Mouse (Mus musculus): Measurements from ENCODE around the gene Gm6710. TPM values are rescaled to one million over a fixed set of nuclear protein-coding genes. Genes with fewer than 3 reads are reported as not detected.

Gene Gm6710
- not detected in 2 replicates for polyA plus RNA-seq (2012; ENCODE audit: low replicate concordance)

DNA sequence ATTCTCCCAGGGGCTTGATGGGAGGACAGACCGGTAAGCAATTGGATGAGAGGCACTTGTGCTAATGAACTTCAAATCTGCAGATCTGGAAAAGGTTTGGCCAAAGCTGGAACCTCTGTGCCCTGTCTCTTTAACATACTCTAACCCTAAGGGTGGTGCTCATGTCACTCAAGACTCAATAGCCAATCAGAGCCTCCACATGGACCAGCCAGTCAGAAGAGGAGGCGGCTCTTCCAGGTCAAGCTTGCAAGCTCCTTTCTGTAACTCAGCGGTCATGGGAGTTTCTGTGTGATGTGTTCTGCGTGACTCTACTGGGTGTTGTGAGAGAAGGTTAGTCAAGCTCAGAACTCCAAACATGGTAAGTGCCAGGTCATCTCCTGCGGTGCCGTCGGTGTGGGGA lies at the start of gene Gm6710:
Gene Gm6710, plus strand, starts transcription at position 196 of the 400 bp plus-strand sequence.

Other genes with a start within 250 kb of the Gm6710 start
- gene Gm11007, start 225.2 kb upstream of the Gm6710 start, polyA plus RNA-seq (2012; ENCODE audit: low replicate concordance), result not detected in 2 replicates
- gene Zfp969, start 165.6 kb upstream of the Gm6710 start, polyA plus RNA-seq (2012; ENCODE audit: low replicate concordance), result not detected in 2 replicates
- gene Gm2007, start 127.7 kb upstream of the Gm6710 start, polyA plus RNA-seq (2012; ENCODE audit: low replicate concordance), result not detected in 2 replicates
- gene Gm14288, start 68.1 kb upstream of the Gm6710 start, polyA plus RNA-seq (2012; ENCODE audit: low replicate concordance), result not detected in 2 replicates
- not detected in 2 replicates for gene Zfp966, start 61.9 kb downstream of the Gm6710 start, polyA plus RNA-seq (2012; ENCODE audit: low replicate concordance)
- not detected in 2 replicates for gene Gm2026, start 96.1 kb downstream of the Gm6710 start, polyA plus RNA-seq (2012; ENCODE audit: low replicate concordance)